Mouse (Mus musculus): ENCODE data around the gene Olfr810. TPM values are rescaled to one million over a fixed set of nuclear protein-coding genes. Genes with fewer than 3 reads are reported as not detected.

Gene Olfr810
- polyA plus RNA-seq (2014; fragmentation: Illumina TruSeq; extraction: RNeasy Lipid Tissue Mini Kit (QIAGEN cat#74804)): 0.17 TPM

GRCm38 (mm10) chr10:129794817-129795216, at the start of gene Olfr810:
Olfr810 (minus strand) TSS chr10:129794917.

GRCm38 (mm10) chr10:129804296-129804695, 9.6 kb upstream of the Olfr810 start, which contains the start of gene Olfr811:
Olfr811 (minus strand) TSS chr10:129804396.

GRCm38 (mm10) chr10:129774338-129774737, 20.4 kb downstream of the Olfr810 start, which contains the start of gene Olfr809:
Olfr809 (plus strand) TSS chr10:129774638.

DNA sequence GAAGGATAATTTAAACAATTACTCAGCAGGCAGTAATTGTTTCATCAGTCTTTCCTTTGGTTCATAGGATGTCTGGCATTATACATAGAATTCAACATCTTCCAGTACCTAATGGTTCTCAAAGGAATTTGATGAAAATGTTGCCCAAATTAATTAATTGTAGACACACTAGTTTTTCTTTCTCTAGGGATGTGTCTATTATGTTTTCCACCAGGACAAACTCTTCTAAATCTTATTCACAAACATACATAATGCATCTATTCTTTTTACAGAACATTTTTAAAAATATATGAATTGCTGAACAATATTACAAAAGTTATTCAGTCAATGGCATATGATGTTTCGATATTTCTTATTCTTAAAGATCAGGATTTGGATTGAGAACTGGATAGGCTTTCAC, 29.5 kb downstream of the Olfr810 start, which contains the start of gene Olfr808:
Gene Olfr808, plus strand, starts transcription at position 301 of the 400 bp plus-strand sequence.

GRCm38 (mm10) chr10:129757693-129758092, 37.0 kb downstream of the Olfr810 start, which contains the start of gene Olfr807:
Olfr807 (minus strand) TSS chr10:129757793.

DNA sequence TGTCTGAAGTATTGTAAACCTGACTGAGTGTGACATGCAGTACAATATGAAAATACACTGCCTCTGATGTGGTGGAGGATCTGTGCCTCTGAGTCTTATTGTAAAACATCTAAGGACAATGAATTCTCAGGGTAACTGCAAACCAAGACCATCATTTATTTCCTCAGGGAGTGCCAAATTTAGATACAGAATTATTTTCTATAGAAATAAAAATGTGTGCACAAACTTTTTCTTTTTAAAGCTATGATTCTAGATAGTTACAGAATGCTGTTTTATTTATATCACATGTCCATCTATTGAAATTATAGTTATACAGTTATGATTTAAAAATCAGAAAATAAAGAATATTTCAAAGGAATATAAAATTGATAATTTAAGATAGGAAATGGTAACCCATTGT, 52.9 kb downstream of the Olfr810 start, which contains the start of gene Olfr806:
Gene Olfr806, minus strand, starts transcription at position 101 of the 400 bp plus-strand sequence.

Other genes with a start within 250 kb of the Olfr810 start
- gene Olfr794, start 227.3 kb downstream of the Olfr810 start, polyA plus RNA-seq (2014; fragmentation: Illumina TruSeq; extraction: RNeasy Lipid Tissue Mini Kit (QIAGEN cat#74804)): not detected
- gene Olfr796, start 182.3 kb downstream of the Olfr810 start, polyA plus RNA-seq (2014; fragmentation: Illumina TruSeq; extraction: RNeasy Lipid Tissue Mini Kit (QIAGEN cat#74804)): not detected
- not detected for gene Olfr798, start 167.0 kb downstream of the Olfr810 start, polyA plus RNA-seq (2014; fragmentation: Illumina TruSeq; extraction: RNeasy Lipid Tissue Mini Kit (QIAGEN cat#74804))
- not detected for gene Olfr799, start 157.4 kb downstream of the Olfr810 start, polyA plus RNA-seq (2014; fragmentation: Illumina TruSeq; extraction: RNeasy Lipid Tissue Mini Kit (QIAGEN cat#74804))
- gene Olfr800, start 137.2 kb downstream of the Olfr810 start, polyA plus RNA-seq (2014; fragmentation: Illumina TruSeq; extraction: RNeasy Lipid Tissue Mini Kit (QIAGEN cat#74804)): not detected
- gene Olfr801, start 121.1 kb downstream of the Olfr810 start, polyA plus RNA-seq (2014; fragmentation: Illumina TruSeq; extraction: RNeasy Lipid Tissue Mini Kit (QIAGEN cat#74804)): not detected
- not detected for gene Olfr802, start 106.7 kb downstream of the Olfr810 start, polyA plus RNA-seq (2014; fragmentation: Illumina TruSeq; extraction: RNeasy Lipid Tissue Mini Kit (QIAGEN cat#74804))
- not detected for gene Olfr803, start 100.6 kb downstream of the Olfr810 start, polyA plus RNA-seq (2014; fragmentation: Illumina TruSeq; extraction: RNeasy Lipid Tissue Mini Kit (QIAGEN cat#74804))
- gene Olfr804, start 91.7 kb downstream of the Olfr810 start, polyA plus RNA-seq (2014; fragmentation: Illumina TruSeq; extraction: RNeasy Lipid Tissue Mini Kit (QIAGEN cat#74804)): not detected
- not detected for gene Olfr805, start 65.5 kb downstream of the Olfr810 start, polyA plus RNA-seq (2014; fragmentation: Illumina TruSeq; extraction: RNeasy Lipid Tissue Mini Kit (QIAGEN cat#74804))
- not detected for gene Olfr806, start 53.0 kb downstream of the Olfr810 start, polyA plus RNA-seq (2014; fragmentation: Illumina TruSeq; extraction: RNeasy Lipid Tissue Mini Kit (QIAGEN cat#74804))
- gene Olfr807, start 37.1 kb downstream of the Olfr810 start, polyA plus RNA-seq (2014; fragmentation: Illumina TruSeq; extraction: RNeasy Lipid Tissue Mini Kit (QIAGEN cat#74804)): not detected
- gene Olfr808, start 29.4 kb downstream of the Olfr810 start, polyA plus RNA-seq (2014; fragmentation: Illumina TruSeq; extraction: RNeasy Lipid Tissue Mini Kit (QIAGEN cat#74804)): not detected
- not detected for gene Olfr809, start 20.3 kb downstream of the Olfr810 start, polyA plus RNA-seq (2014; fragmentation: Illumina TruSeq; extraction: RNeasy Lipid Tissue Mini Kit (QIAGEN cat#74804))
- not detected for gene Olfr811, start 9.5 kb upstream of the Olfr810 start, polyA plus RNA-seq (2014; fragmentation: Illumina TruSeq; extraction: RNeasy Lipid Tissue Mini Kit (QIAGEN cat#74804))
- gene Olfr812, start 51.2 kb upstream of the Olfr810 start, polyA plus RNA-seq (2014; fragmentation: Illumina TruSeq; extraction: RNeasy Lipid Tissue Mini Kit (QIAGEN cat#74804)): not detected
- not detected for gene Olfr813, start 60.5 kb upstream of the Olfr810 start, polyA plus RNA-seq (2014; fragmentation: Illumina TruSeq; extraction: RNeasy Lipid Tissue Mini Kit (QIAGEN cat#74804))
- gene Olfr814, start 84.9 kb upstream of the Olfr810 start, polyA plus RNA-seq (2014; fragmentation: Illumina TruSeq; extraction: RNeasy Lipid Tissue Mini Kit (QIAGEN cat#74804)): not detected
- not detected for gene Olfr815, start 111.0 kb upstream of the Olfr810 start, polyA plus RNA-seq (2014; fragmentation: Illumina TruSeq; extraction: RNeasy Lipid Tissue Mini Kit (QIAGEN cat#74804))
- gene Olfr816, start 120.7 kb upstream of the Olfr810 start, polyA plus RNA-seq (2014; fragmentation: Illumina TruSeq; extraction: RNeasy Lipid Tissue Mini Kit (QIAGEN cat#74804)): not detected
- gene Olfr818, start 154.2 kb upstream of the Olfr810 start, polyA plus RNA-seq (2014; fragmentation: Illumina TruSeq; extraction: RNeasy Lipid Tissue Mini Kit (QIAGEN cat#74804)): not detected
- 0.29 TPM for gene Olfr819, start 172.3 kb upstream of the Olfr810 start, polyA plus RNA-seq (2014; fragmentation: Illumina TruSeq; extraction: RNeasy Lipid Tissue Mini Kit (QIAGEN cat#74804))
- not detected for gene Olfr247, start 181.2 kb upstream of the Olfr810 start, polyA plus RNA-seq (2014; fragmentation: Illumina TruSeq; extraction: RNeasy Lipid Tissue Mini Kit (QIAGEN cat#74804))
- not detected for gene Gm10310, start 190.1 kb upstream of the Olfr810 start, polyA plus RNA-seq (2014; fragmentation: Illumina TruSeq; extraction: RNeasy Lipid Tissue Mini Kit (QIAGEN cat#74804))
- gene Olfr820, start 217.7 kb upstream of the Olfr810 start, polyA plus RNA-seq (2014; fragmentation: Illumina TruSeq; extraction: RNeasy Lipid Tissue Mini Kit (QIAGEN cat#74804)): not detected
- not detected for gene Olfr821, start 235.4 kb upstream of the Olfr810 start, polyA plus RNA-seq (2014; fragmentation: Illumina TruSeq; extraction: RNeasy Lipid Tissue Mini Kit (QIAGEN cat#74804))